Mouse (Mus musculus) testis, adult 2 months (tissue): ENCODE results near the gene Enox1. TPM values are rescaled to one million over a fixed set of nuclear protein-coding genes. Genes with fewer than 3 reads are reported as not detected.

Source experiments
- H3K27ac ChIP-seq: fragments of 200-500 bp; 2 replicates; pipeline ENCODE4 v1.5.1; 2012; ENCODE audit warnings: low read depth, low read length; ENCODE audit not compliant: control insufficient read depth, insufficient read depth
- H3K27me3 ChIP-seq: fragments of 200-500 bp; 2 replicates; pipeline ENCODE4 v1.6.1; 2012; ENCODE audit warnings: mild to moderate bottlenecking, low read length, moderate library complexity; ENCODE audit not compliant: control insufficient read depth, insufficient read depth
- H3K36me3 ChIP-seq: fragments of 200-500 bp; 2 replicates; pipeline ENCODE4 v1.6.1; 2012; ENCODE audit warnings: mild to moderate bottlenecking, low read length; ENCODE audit not compliant: control insufficient read depth, insufficient read depth
- H3K4me1 ChIP-seq: fragments of 200-500 bp; 2 replicates; pipeline ENCODE4 v1.6.1; 2012; ENCODE audit warnings: low read length; ENCODE audit not compliant: control insufficient read depth, insufficient read depth
- H3K4me3 ChIP-seq: fragments of 200-500 bp; 2 replicates; pipeline ENCODE4 v1.5.1; 2012; ENCODE audit warnings: low read depth, mild to moderate bottlenecking, low read length, moderate library complexity, mixed read lengths; ENCODE audit not compliant: control insufficient read depth
- CTCF ChIP-seq: fragments of 200-500 bp; IDR thresholded peaks from 2 replicates; pipeline ENCODE4 v1.5.1; 2012; ENCODE audit warnings: low read depth, mild to moderate bottlenecking, inconsistent platforms, low read length, moderate library complexity; ENCODE audit not compliant: control insufficient read depth, insufficient read depth, insufficient replicate concordance
- POLR2A ChIP-seq: fragments of 200-500 bp; IDR thresholded peaks from 2 replicates; pipeline ENCODE4 v1.6.1; 2012; ENCODE audit warnings: low read depth, mild to moderate bottlenecking, inconsistent platforms, low read length, moderate library complexity; ENCODE audit not compliant: control insufficient read depth
- polyA plus RNA-seq: library from polyadenylated mRNA; depleted of rRNA; stranded (reverse); fragments of >200 nt; gene quantifications from 2 replicates; pipeline ENCODE4 v1.2.3, GENCODE M21; 2012

Gene Enox1
- polyA plus RNA-seq, 1 experiment: 3.9 TPM

- H3K36me3 ChIP-seq: no peaks in the 10 kb centered on the region
- TF ChIP-seq POLR2A: no peak
- no peak for TF ChIP-seq CTCF
- no peaks in the 10 kb centered on the region for H3K4me1 ChIP-seq
- no peak overlapping the region for H3K27ac ChIP-seq
- no peak overlapping the region for H3K4me3 ChIP-seq
- H3K27me3 ChIP-seq: no peaks in the 10 kb centered on the region
These were observed 301.7 kb downstream of the Enox1 start for GRCm38 (mm10) chr14:77458217-77458616.

GRCm38 (mm10) chr14:77463919-77464318 is 307.4 kb downstream of the Enox1 start:
- Histone ChIP-seq H3K4me3 (no peak overlapping the region), H3K27me3 (no peaks in the 10 kb centered on the region), H3K4me1 (no peaks in the 10 kb centered on the region; the same call in 1 of the 2 replicates), H3K27ac (no peak overlapping the region), H3K36me3 (no peaks in the 10 kb centered on the region)
- TF ChIP-seq POLR2A (no peak), CTCF (no peak)

- TF ChIP-seq POLR2A: no peak
- no peak for TF ChIP-seq CTCF
- Histone ChIP-seq H3K4me3 (no peak overlapping the region), H3K4me1 (no peaks in the 10 kb centered on the region; the same call in 1 of the 2 replicates), H3K27ac (peak overlapping the region; percentile 76), H3K27me3 (no peaks in the 10 kb centered on the region), H3K36me3 (no peaks in the 10 kb centered on the region)
These were observed 308.2 kb downstream of the Enox1 start for GRCm38 (mm10) chr14:77464782-77465181.

GRCm38 (mm10) chr14:77470577-77470976 is 314.0 kb downstream of the Enox1 start:
- Histone ChIP-seq H3K36me3 (no peaks in the 10 kb centered on the region), H3K4me3 (no peak overlapping the region), H3K4me1 (no peaks in the 10 kb centered on the region), H3K27me3 (no peaks in the 10 kb centered on the region), H3K27ac (no peak overlapping the region)
- TF ChIP-seq POLR2A (no peak), CTCF (no peak)

GRCm38 (mm10) chr14:77473501-77473900 is 316.9 kb downstream of the Enox1 start:
- TF ChIP-seq CTCF (no peak), POLR2A (no peak)
- Histone ChIP-seq H3K27me3 (no peaks in the 10 kb centered on the region), H3K4me1 (no peaks in the 10 kb centered on the region), H3K36me3 (no peaks in the 10 kb centered on the region), H3K27ac (no peak overlapping the region), H3K4me3 (no peak overlapping the region)

GRCm38 (mm10) chr14:77474026-77474425 is 317.5 kb downstream of the Enox1 start:
- Histone ChIP-seq H3K27me3 (no peaks in the 10 kb centered on the region), H3K4me1 (no peaks in the 10 kb centered on the region), H3K4me3 (no peak overlapping the region), H3K27ac (no peak overlapping the region), H3K36me3 (no peaks in the 10 kb centered on the region)
- TF ChIP-seq POLR2A (no peak), CTCF (no peak)

GRCm38 (mm10) chr14:77475134-77475820 is 318.7 kb downstream of the Enox1 start:
- Histone ChIP-seq H3K4me1 (no peaks in the 10 kb centered on the region), H3K27me3 (no peaks in the 10 kb centered on the region), H3K4me3 (no peak overlapping the region), H3K36me3 (no peaks in the 10 kb centered on the region), H3K27ac (no peak overlapping the region)
- no peak for TF ChIP-seq CTCF
- no peak for TF ChIP-seq POLR2A

GRCm38 (mm10) chr14:77477704-77478103 is 321.1 kb downstream of the Enox1 start:
- Histone ChIP-seq H3K36me3 (no peaks in the 10 kb centered on the region), H3K4me3 (no peak overlapping the region), H3K27me3 (no peaks in the 10 kb centered on the region), H3K27ac (no peak overlapping the region), H3K4me1 (no peaks in the 10 kb centered on the region)
- no peak for TF ChIP-seq CTCF
- no peak for TF ChIP-seq POLR2A
